Mouse (Mus musculus): ENCODE measurements around the gene Gm10428. TPM values are rescaled to one million over a fixed set of nuclear protein-coding genes. Genes with fewer than 3 reads are reported as not detected.

Gm10428 gene
- not detected in 2 replicates for polyA plus RNA-seq (2012; rRNA removed)

DNA sequence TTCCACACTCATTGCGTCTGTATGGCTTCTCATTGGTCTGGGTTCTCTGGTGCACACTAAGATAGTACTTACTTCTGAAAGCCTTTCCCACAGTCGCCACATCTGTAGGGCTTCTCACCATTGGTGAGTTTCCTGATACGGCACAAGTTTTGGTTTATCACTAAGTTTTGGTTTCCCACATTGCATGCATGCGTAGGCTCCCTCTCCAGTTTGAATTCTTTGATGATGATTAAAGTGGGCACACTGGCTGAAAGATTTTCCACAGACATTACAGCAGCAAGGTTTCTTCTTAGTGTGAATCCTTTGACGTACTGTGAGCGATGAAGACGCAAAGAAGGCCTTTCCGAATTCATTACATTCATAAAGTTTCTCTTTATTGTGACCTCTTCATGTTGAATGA, at the start of gene Gm10428:
Gm10428 (plus strand) TSS at position 321 of the 400 bp plus-strand sequence.
- H3K4me3 ChIP-seq (ENCODE audit: extremely low read depth, insufficient read depth, insufficient read length) = no peak within 1 kb of the TSS
- WGBS = 73% methylated on average over 8 of the region's 8 CpGs
- TF ChIP-seq CTCF (IDR thresholded peaks at IDR 0.05; ENCODE audit: extremely low read depth, insufficient read depth, insufficient read length, insufficient replicate concordance) (no peak), POLR2A (IDR thresholded peaks at IDR 0.05; ENCODE audit: low read depth, low read length) (no peak)
- DNase-seq (ENCODE audit: low read depth in 1 of 2, low spot score in 2 of 2) = no peak
- peaks cover 2% of the 10 kb centered on the region; the same call in 1 of the 2 replicates for H3K4me1 ChIP-seq (ENCODE audit: control insufficient read depth, insufficient read depth, insufficient read length)
- H3K27me3 ChIP-seq (ENCODE audit: control insufficient read depth, insufficient read depth, low read length) = 0 out of 2 replicates have a peak, but pooled peaks cover 1% of the 10 kb centered on the region
- no peaks in the 10 kb centered on the region for H3K36me3 ChIP-seq (ENCODE audit: control insufficient read depth, insufficient read depth, low read length)
- no peak within 1 kb of the TSS for H3K27ac ChIP-seq (ENCODE audit: insufficient read depth, low read length)

DNA sequence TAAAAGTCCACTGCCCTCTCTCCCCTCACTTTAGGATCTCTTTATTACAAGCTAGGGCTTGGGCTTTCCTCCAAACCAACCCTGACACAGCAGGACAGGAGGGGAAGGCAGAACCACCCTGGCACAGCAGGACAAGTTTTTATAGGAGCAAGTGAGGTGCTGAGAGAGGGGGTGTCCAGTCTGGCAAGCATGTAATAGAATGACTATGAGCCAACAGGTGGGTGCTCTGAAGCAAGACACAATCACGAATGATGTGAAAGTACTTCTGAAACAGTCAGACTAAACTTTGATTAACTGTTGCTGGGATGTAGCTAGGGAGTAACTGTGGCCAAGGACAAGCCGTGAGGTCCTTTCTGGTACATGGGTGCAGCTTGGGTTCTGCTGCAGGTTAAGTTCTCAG, 46.8 kb upstream of the Gm10428 start:
- Histone ChIP-seq H3K36me3 (ENCODE audit: control insufficient read depth, insufficient read depth, low read length) (no peaks in the 10 kb centered on the region), H3K4me1 (ENCODE audit: control insufficient read depth, insufficient read depth, insufficient read length) (no peaks in the 10 kb centered on the region; the same call in 1 of the 2 replicates), H3K27me3 (ENCODE audit: control insufficient read depth, insufficient read depth, low read length) (no peaks in the 10 kb centered on the region), H3K27ac (ENCODE audit: insufficient read depth, low read length) (no peak overlapping the region), H3K4me3 (ENCODE audit: extremely low read depth, insufficient read depth, insufficient read length) (no peak overlapping the region)
- TF ChIP-seq CTCF (IDR thresholded peaks at IDR 0.05; ENCODE audit: extremely low read depth, insufficient read depth, insufficient read length, insufficient replicate concordance) (no peak), POLR2A (IDR thresholded peaks at IDR 0.05; ENCODE audit: low read depth, low read length) (no peak)
- WGBS = 64% methylated on average over 2 of the region's 2 CpGs
- no peak for DNase-seq (ENCODE audit: low read depth in 1 of 2, low spot score in 2 of 2)

DNA sequence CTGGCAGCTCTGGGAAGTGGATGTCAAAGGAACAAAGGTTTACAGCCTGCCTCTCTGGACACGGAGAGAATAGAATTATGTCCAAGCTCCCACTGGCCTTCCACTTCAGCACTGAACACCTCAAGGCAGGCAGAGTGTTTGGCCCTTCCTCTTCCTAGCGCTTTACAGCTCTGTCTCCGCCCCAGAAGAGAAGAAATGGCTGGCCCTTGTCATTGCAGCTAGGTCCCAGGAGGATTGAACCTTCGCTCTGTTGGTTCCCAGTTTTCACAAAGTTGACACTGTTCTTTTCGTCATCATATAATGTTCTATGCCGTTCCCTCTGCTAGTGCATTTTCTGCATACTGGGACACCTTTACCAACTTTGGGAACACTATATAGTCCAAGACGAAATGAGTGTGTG, 44.6 kb upstream of the Gm10428 start:
- Histone ChIP-seq H3K36me3 (ENCODE audit: control insufficient read depth, insufficient read depth, low read length) (no peaks in the 10 kb centered on the region), H3K27ac (ENCODE audit: insufficient read depth, low read length) (no peak overlapping the region), H3K4me1 (ENCODE audit: control insufficient read depth, insufficient read depth, insufficient read length) (no peaks in the 10 kb centered on the region; the same call in 1 of the 2 replicates), H3K4me3 (ENCODE audit: extremely low read depth, insufficient read depth, insufficient read length) (no peak overlapping the region), H3K27me3 (ENCODE audit: control insufficient read depth, insufficient read depth, low read length) (no peaks in the 10 kb centered on the region)
- DNase-seq (ENCODE audit: low read depth in 1 of 2, low spot score in 2 of 2) = no peak
- TF ChIP-seq POLR2A (IDR thresholded peaks at IDR 0.05; ENCODE audit: low read depth, low read length) (no peak), CTCF (IDR thresholded peaks at IDR 0.05; ENCODE audit: extremely low read depth, insufficient read depth, insufficient read length, insufficient replicate concordance) (no peak)
- WGBS = 79% methylated on average over 7 of the region's 7 CpGs

DNA sequence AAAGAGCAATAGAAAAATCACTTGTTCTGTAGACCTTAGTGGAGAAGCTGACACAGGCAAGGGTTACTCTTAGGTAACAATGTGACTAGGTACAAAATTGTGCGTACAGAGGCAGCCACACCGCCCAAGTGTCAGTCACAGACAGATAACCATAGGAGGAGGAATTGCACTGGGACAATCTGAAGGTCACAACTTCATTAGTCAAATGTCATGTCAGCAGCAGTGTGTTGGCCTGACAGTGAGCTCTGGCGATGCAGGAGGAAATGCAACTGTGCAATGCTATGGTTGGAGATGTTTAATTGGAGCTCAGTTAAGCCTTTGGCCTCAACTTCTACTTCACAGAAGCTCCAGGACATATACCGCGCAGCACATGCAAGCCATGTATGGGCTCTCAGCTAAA, 42.2 kb upstream of the Gm10428 start:
- TF ChIP-seq POLR2A (IDR thresholded peaks at IDR 0.05; ENCODE audit: low read depth, low read length) = no peak
- TF ChIP-seq CTCF (IDR thresholded peaks at IDR 0.05; ENCODE audit: extremely low read depth, insufficient read depth, insufficient read length, insufficient replicate concordance) = no peak

DNA sequence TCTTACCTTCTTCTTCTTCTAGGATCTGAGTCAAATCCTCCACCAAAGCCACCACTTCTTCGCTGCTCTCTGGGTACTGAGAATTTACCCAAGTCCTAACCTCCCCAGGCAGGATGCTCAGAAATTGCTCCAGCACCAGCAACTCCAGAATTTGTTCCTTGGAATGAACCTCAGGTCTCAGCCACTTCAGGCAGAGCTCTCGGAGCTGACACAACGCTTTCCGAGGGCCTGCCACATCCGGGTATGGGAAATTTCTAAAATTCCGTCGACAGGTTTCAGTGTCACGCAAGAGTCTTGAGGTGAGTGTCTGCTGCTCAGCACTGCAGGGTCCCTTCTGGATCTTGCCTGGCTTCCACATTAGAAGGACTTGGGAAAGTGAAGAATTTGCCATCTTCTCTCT, 24.6 kb upstream of the Gm10428 start:
- WGBS = 94% methylated on average over 8 of the region's 8 CpGs
- Histone ChIP-seq H3K27me3 (ENCODE audit: control insufficient read depth, insufficient read depth, low read length) (no peaks in the 10 kb centered on the region), H3K27ac (ENCODE audit: insufficient read depth, low read length) (no peak overlapping the region), H3K4me3 (ENCODE audit: extremely low read depth, insufficient read depth, insufficient read length) (no peak overlapping the region), H3K36me3 (ENCODE audit: control insufficient read depth, insufficient read depth, low read length) (peaks cover 6% of the 10 kb centered on the region; the same call in 1 of the 2 replicates), H3K4me1 (ENCODE audit: control insufficient read depth, insufficient read depth, insufficient read length) (no peaks in the 10 kb centered on the region)
- TF ChIP-seq CTCF (IDR thresholded peaks at IDR 0.05; ENCODE audit: extremely low read depth, insufficient read depth, insufficient read length, insufficient replicate concordance) (no peak), POLR2A (IDR thresholded peaks at IDR 0.05; ENCODE audit: low read depth, low read length) (no peak)
- DNase-seq (ENCODE audit: low read depth in 1 of 2, low spot score in 2 of 2) = no peak

More for the DNA sequence above, 42.2 kb upstream of the Gm10428 start:
- H3K27ac ChIP-seq (ENCODE audit: insufficient read depth, low read length) = no peak overlapping the region
- H3K4me3 ChIP-seq (ENCODE audit: extremely low read depth, insufficient read depth, insufficient read length) = no peak overlapping the region
- DNase-seq (ENCODE audit: low read depth in 1 of 2, low spot score in 2 of 2) = no peak
- 91% methylated on average over 5 of the region's 5 CpGs for WGBS
- no peaks in the 10 kb centered on the region for H3K27me3 ChIP-seq (ENCODE audit: control insufficient read depth, insufficient read depth, low read length)
- H3K4me1 ChIP-seq (ENCODE audit: control insufficient read depth, insufficient read depth, insufficient read length) = no peaks in the 10 kb centered on the region; the same call in 1 of the 2 replicates
- H3K36me3 ChIP-seq (ENCODE audit: control insufficient read depth, insufficient read depth, low read length) = no peaks in the 10 kb centered on the region

GRCm38 (mm10) chr11:62731311-62732021, 21.4 kb upstream of the Gm10428 start, which contains the start of gene Zfp287:
Zfp287 (minus strand) TSS chr11:62731905.
- Histone ChIP-seq H3K27me3 (ENCODE audit: control insufficient read depth, insufficient read depth, low read length) (no peaks in the 10 kb centered on the region), H3K4me1 (ENCODE audit: control insufficient read depth, insufficient read depth, insufficient read length) (no peaks in the 10 kb centered on the region), H3K4me3 (ENCODE audit: extremely low read depth, insufficient read depth, insufficient read length) (peak within 1 kb of the TSS; percentile 81), H3K27ac (ENCODE audit: insufficient read depth, low read length) (peak within 1 kb of the TSS; percentile 50), H3K36me3 (ENCODE audit: control insufficient read depth, insufficient read depth, low read length) (peaks cover 4% of the 10 kb centered on the region; the same call in 1 of the 2 replicates)
- WGBS = 2% methylated on average over 48 of the region's 48 CpGs
- peak; percentile 51 to 67 for DNase-seq (ENCODE audit: low read depth in 1 of 2, low spot score in 2 of 2)
- TF ChIP-seq CTCF (IDR thresholded peaks at IDR 0.05; ENCODE audit: extremely low read depth, insufficient read depth, insufficient read length, insufficient replicate concordance) = no peak
- TF ChIP-seq POLR2A (IDR thresholded peaks at IDR 0.05; ENCODE audit: low read depth, low read length) = no peak

DNA sequence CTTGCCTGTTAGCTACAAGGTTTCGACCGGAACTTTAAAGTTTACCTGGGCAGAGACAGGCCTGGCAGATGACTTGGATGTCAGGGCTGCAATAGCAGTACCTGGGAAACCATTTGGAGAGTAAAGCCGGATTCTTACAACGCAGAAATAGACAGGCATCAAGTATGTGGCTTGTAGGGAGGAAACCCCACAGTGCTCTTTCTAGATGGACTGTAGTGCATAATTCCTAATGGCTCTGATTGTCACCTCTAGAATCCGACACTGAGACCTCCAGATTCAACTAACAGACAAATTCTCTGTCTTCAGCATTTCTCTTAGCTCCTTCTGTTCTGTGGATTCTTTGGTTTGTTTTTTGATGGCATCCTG, 20.9 kb upstream of the Gm10428 start:
- peak overlapping the region; percentile 81 for H3K4me3 ChIP-seq (ENCODE audit: extremely low read depth, insufficient read depth, insufficient read length)
- H3K36me3 ChIP-seq (ENCODE audit: control insufficient read depth, insufficient read depth, low read length) = peaks cover 4% of the 10 kb centered on the region; the same call in 1 of the 2 replicates
- H3K4me1 ChIP-seq (ENCODE audit: control insufficient read depth, insufficient read depth, insufficient read length) = no peaks in the 10 kb centered on the region
- 27% methylated on average over 5 of the region's 5 CpGs for WGBS
- TF ChIP-seq CTCF (IDR thresholded peaks at IDR 0.05; ENCODE audit: extremely low read depth, insufficient read depth, insufficient read length, insufficient replicate concordance) (no peak), POLR2A (IDR thresholded peaks at IDR 0.05; ENCODE audit: low read depth, low read length) (no peak)
- DNase-seq (ENCODE audit: low read depth in 1 of 2, low spot score in 2 of 2) = no peak
- no peak overlapping the region for H3K27ac ChIP-seq (ENCODE audit: insufficient read depth, low read length)
- H3K27me3 ChIP-seq (ENCODE audit: control insufficient read depth, insufficient read depth, low read length) = no peaks in the 10 kb centered on the region
